Mouse (Mus musculus) embryonic facial prominence, embryonic 13.5 days (tissue): ENCODE results near the gene Steap3. TPM values are rescaled to one million over a fixed set of nuclear protein-coding genes. Genes with fewer than 3 reads are reported as not detected.

Experiments
- ATAC-seq: fragments of 200-750 bp; cut with Nextera tagmentation; 2 replicates; pipeline ENCODE4 v1.8.0; 2017; ENCODE audit warnings: low read depth; ENCODE audit not compliant: insufficient number of reproducible peaks, insufficient read depth, low FRiP score, low TSS enrichment
- H3K27ac ChIP-seq: fragments of 300-500 bp; sonication (generic); 2 replicates; pipeline ENCODE4 v1.5.1; 2015; ENCODE audit warnings: moderate library complexity, mild to moderate bottlenecking, inconsistent platforms
- H3K27me3 ChIP-seq: fragments of 300-500 bp; sonication (generic); 2 replicates; pipeline ENCODE4 v1.6.1; 2015; ENCODE audit warnings: mild to moderate bottlenecking, inconsistent platforms
- H3K36me3 ChIP-seq: fragments of 300-500 bp; sonication (generic); 2 replicates; pipeline ENCODE4 v1.6.1; 2015; ENCODE audit warnings: mild to moderate bottlenecking, inconsistent platforms
- H3K4me1 ChIP-seq: fragments of 300-500 bp; sonication (generic); 2 replicates; pipeline ENCODE4 v1.6.1; 2015; ENCODE audit warnings: inconsistent platforms
- H3K4me2 ChIP-seq: fragments of 300-500 bp; sonication (generic); 2 replicates; pipeline ENCODE4 v1.6.1; 2015; ENCODE audit warnings: moderate library complexity, mild to moderate bottlenecking, inconsistent platforms
- H3K4me3 ChIP-seq: fragments of 300-500 bp; sonication (generic); 2 replicates; pipeline ENCODE4 v1.5.1; 2015; ENCODE audit warnings: mild to moderate bottlenecking, inconsistent platforms
- H3K9ac ChIP-seq: fragments of 300-500 bp; sonication (generic); 2 replicates; pipeline ENCODE4 v1.6.1; 2015; ENCODE audit warnings: mild to moderate bottlenecking, inconsistent platforms
- H3K9me3 ChIP-seq: fragments of 300-500 bp; sonication (generic); 2 replicates; pipeline ENCODE4 v1.6.1; 2016; ENCODE audit warnings: inconsistent platforms
- WGBS: fragments of 180-500 bp; shearing (Covaris S2); methylation state at CpG from one replicate; pipeline ENCODE4 v1.1.7; 2015; ENCODE audit warnings: mixed read lengths; 5-methylcytosine and 5-hydroxymethylcytosine counted together
- polyA plus RNA-seq: library from polyadenylated mRNA; unstranded; fragments of >200 nt; fragmentation: Nextera tagmentation; extraction: Ambion mirVana; gene quantifications from 2 replicates; pipeline ENCODE4 v1.2.1, GENCODE M21; 2015

Gene Steap3
- polyA plus RNA-seq, 1 experiment from 2014 or later, result 5.6 TPM

GRCm38 (mm10) chr1:120267631-120268030, 4.9 kb downstream of the Steap3 start:
- no peak for ATAC-seq
- no peaks in the 10 kb centered on the region for H3K36me3 ChIP-seq
- no peak overlapping the region for H3K4me3 ChIP-seq
- H3K9ac ChIP-seq, result no peak overlapping the region
- 91% methylated on average over 3 of the region's 3 CpGs for WGBS
- H3K4me1 ChIP-seq, result peaks cover 18% of the 10 kb centered on the region; the same call in 1 of the 2 replicates
- H3K9me3 ChIP-seq, result no peaks in the 10 kb centered on the region
- no peak overlapping the region for H3K27ac ChIP-seq
- no peak overlapping the region for H3K4me2 ChIP-seq
- peaks cover 19% of the 10 kb centered on the region for H3K27me3 ChIP-seq

GRCm38 (mm10) chr1:120266460-120266859, 6.0 kb downstream of the Steap3 start:
- ATAC-seq, result no peak
- no peak overlapping the region for H3K27ac ChIP-seq
- H3K9me3 ChIP-seq, result no peaks in the 10 kb centered on the region
- peaks cover 19% of the 10 kb centered on the region for H3K27me3 ChIP-seq
- no peak overlapping the region for H3K4me2 ChIP-seq
- H3K4me1 ChIP-seq, result peaks cover 18% of the 10 kb centered on the region; the same call in 1 of the 2 replicates
- no peaks in the 10 kb centered on the region for H3K36me3 ChIP-seq
- 55% methylated on average over 4 of the region's 4 CpGs for WGBS
- H3K9ac ChIP-seq, result no peak overlapping the region
- no peak overlapping the region for H3K4me3 ChIP-seq

- Histone ChIP-seq H3K9me3 (no peaks in the 10 kb centered on the region), H3K27ac (no peak overlapping the region), H3K36me3 (no peaks in the 10 kb centered on the region), H3K9ac (peak overlapping the region; percentile 70), H3K4me1 (peaks cover 18% of the 10 kb centered on the region; the same call in 1 of the 2 replicates), H3K27me3 (peaks cover 19% of the 10 kb centered on the region), H3K4me2 (peak overlapping the region; percentile 98), H3K4me3 (peak overlapping the region; percentile 56)
- ATAC-seq, result peak; percentile 76
- 2% methylated on average over 40 of the region's 40 CpGs for WGBS
Measured at GRCm38 (mm10) chr1:120264861-120265686, 7.4 kb downstream of the Steap3 start.

- Histone ChIP-seq H3K36me3 (no peaks in the 10 kb centered on the region), H3K27ac (no peak overlapping the region), H3K4me1 (peaks cover 30% of the 10 kb centered on the region), H3K27me3 (peaks cover 19% of the 10 kb centered on the region), H3K9me3 (no peaks in the 10 kb centered on the region), H3K4me2 (no peak overlapping the region), H3K4me3 (no peak overlapping the region), H3K9ac (no peak overlapping the region)
- WGBS, result 62% methylated on average over 4 of the region's 4 CpGs
- ATAC-seq, result no peak
Measured at GRCm38 (mm10) chr1:120263226-120263625, 9.3 kb downstream of the Steap3 start.

- Histone ChIP-seq H3K4me2 (no peak overlapping the region), H3K9me3 (no peaks in the 10 kb centered on the region), H3K4me3 (no peak overlapping the region), H3K27ac (no peak overlapping the region), H3K27me3 (peaks cover 19% of the 10 kb centered on the region), H3K9ac (no peak overlapping the region), H3K36me3 (no peaks in the 10 kb centered on the region), H3K4me1 (peaks cover 30% of the 10 kb centered on the region)
- ATAC-seq, result no peak
- WGBS, result 90% methylated on average over 5 of the region's 5 CpGs
Measured at GRCm38 (mm10) chr1:120261166-120261565, 11.3 kb downstream of the Steap3 start.

- Histone ChIP-seq H3K36me3 (no peaks in the 10 kb centered on the region), H3K4me1 (peaks cover 14% of the 10 kb centered on the region), H3K4me2 (no peak overlapping the region), H3K9me3 (no peaks in the 10 kb centered on the region), H3K9ac (no peak overlapping the region), H3K27ac (no peak overlapping the region), H3K27me3 (peaks cover 9% of the 10 kb centered on the region), H3K4me3 (no peak overlapping the region)
- 71% methylated on average over 7 of the region's 7 CpGs for WGBS
- ATAC-seq, result no peak
Measured at GRCm38 (mm10) chr1:120259249-120259648, 13.3 kb downstream of the Steap3 start.

- 25% methylated on average over 9 of the region's 9 CpGs for WGBS
- H3K4me2 ChIP-seq, result peak overlapping the region; percentile 29
Measured at GRCm38 (mm10) chr1:120258744-120259143, 13.8 kb downstream of the Steap3 start.

GRCm38 (mm10) chr1:120258245-120258644, 14.3 kb downstream of the Steap3 start:
- WGBS, result 48% methylated on average over 8 of the region's 8 CpGs
- no peak overlapping the region for H3K4me3 ChIP-seq
- peaks cover 14% of the 10 kb centered on the region for H3K4me1 ChIP-seq
- no peak for ATAC-seq
- H3K27me3 ChIP-seq, result peaks cover under 1% of the 10 kb centered on the region; the same call in 1 of the 2 replicates
- H3K4me2 ChIP-seq, result peak overlapping the region; percentile 29; the same call in 1 of the 2 replicates
- H3K36me3 ChIP-seq, result no peaks in the 10 kb centered on the region
- no peaks in the 10 kb centered on the region for H3K9me3 ChIP-seq
- H3K9ac ChIP-seq, result 0 out of 2 replicates have a peak overlapping the region, but pooled peaks have one; percentile 8
- H3K27ac ChIP-seq, result no peak overlapping the region

More at GRCm38 (mm10) chr1:120258744-120259143, 13.8 kb downstream of the Steap3 start:
- Histone ChIP-seq H3K27me3 (peaks cover 5% of the 10 kb centered on the region; the same call in 1 of the 2 replicates), H3K4me3 (no peak overlapping the region), H3K4me1 (peaks cover 14% of the 10 kb centered on the region), H3K9me3 (no peaks in the 10 kb centered on the region), H3K27ac (no peak overlapping the region), H3K36me3 (no peaks in the 10 kb centered on the region), H3K9ac (0 out of 2 replicates have a peak overlapping the region, but pooled peaks have one; percentile 8)
- ATAC-seq, result no peak

GRCm38 (mm10) chr1:120253751-120254150, 18.8 kb downstream of the Steap3 start:
- Histone ChIP-seq H3K9ac (no peak overlapping the region), H3K4me2 (no peak overlapping the region), H3K36me3 (no peaks in the 10 kb centered on the region), H3K27me3 (no peaks in the 10 kb centered on the region), H3K27ac (no peak overlapping the region), H3K9me3 (no peaks in the 10 kb centered on the region), H3K4me1 (peaks cover 5% of the 10 kb centered on the region), H3K4me3 (no peak overlapping the region)
- no peak for ATAC-seq
- 86% methylated on average over 6 of the region's 6 CpGs for WGBS

GRCm38 (mm10) chr1:120252519-120253160, 19.9 kb downstream of the Steap3 start:
- H3K4me1 ChIP-seq, result 0 out of 2 replicates have a peak, but pooled peaks cover 4% of the 10 kb centered on the region
- no peaks in the 10 kb centered on the region for H3K9me3 ChIP-seq
- H3K4me2 ChIP-seq, result no peak overlapping the region
- H3K27ac ChIP-seq, result no peak overlapping the region
- no peak overlapping the region for H3K9ac ChIP-seq
- 90% methylated on average over 7 of the region's 7 CpGs for WGBS
- H3K36me3 ChIP-seq, result no peaks in the 10 kb centered on the region
- H3K4me3 ChIP-seq, result no peak overlapping the region
- no peaks in the 10 kb centered on the region for H3K27me3 ChIP-seq
- no peak for ATAC-seq

- no peak overlapping the region for H3K9ac ChIP-seq
- no peak for ATAC-seq
- 96% methylated on average over 1 of the region's 1 CpGs for WGBS
- no peaks in the 10 kb centered on the region for H3K9me3 ChIP-seq
- no peak overlapping the region for H3K4me2 ChIP-seq
- H3K27me3 ChIP-seq, result no peaks in the 10 kb centered on the region
- H3K4me1 ChIP-seq, result 0 out of 2 replicates have a peak, but pooled peaks cover 4% of the 10 kb centered on the region
- no peak overlapping the region for H3K4me3 ChIP-seq
- no peak overlapping the region for H3K27ac ChIP-seq
- H3K36me3 ChIP-seq, result no peaks in the 10 kb centered on the region
Measured at GRCm38 (mm10) chr1:120251193-120251592, 21.3 kb downstream of the Steap3 start.
